Comparison of ENCODE assay signal across 31 mouse cellular contexts in the genomic region with DNA sequence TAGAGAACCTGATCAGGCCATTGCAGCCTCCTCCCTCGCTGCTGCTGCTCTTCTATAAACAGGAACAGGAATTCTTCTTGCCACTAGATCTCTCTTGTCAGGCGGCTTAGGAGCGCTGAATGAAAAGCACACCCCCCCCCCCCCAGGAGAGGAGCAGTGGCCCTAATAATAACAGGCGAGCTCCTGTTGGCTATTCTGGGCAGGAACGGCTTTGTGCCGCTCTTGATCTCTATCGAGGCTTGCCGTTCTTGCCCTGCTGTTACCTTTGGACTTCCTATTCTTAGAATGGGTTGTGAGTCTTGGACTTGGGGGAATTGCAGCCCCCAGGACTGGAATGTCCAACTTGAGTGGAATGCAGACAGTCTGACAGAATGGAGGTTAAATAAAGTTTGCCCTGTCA. TPM values are rescaled to one million over a fixed set of nuclear protein-coding genes. Genes with fewer than 3 reads are reported as not detected.
DNase-seq lines count a peak whose midpoint lies in the region; ATAC-seq and TF ChIP-seq lines count a peak whose summit lies in the region.
"Had no signal": no experiment of that assay in that cellular context is flagged by ENCODE, and none has a peak within 500 bp of the region (broad histone marks: within the 10 kb centered on the region; RNA-seq: fewer than 3 reads in every experiment).

No protein-coding gene starts in this region.

- no peaks in the 10 kb centered on the region for H3K27me3 ChIP-seq in heart, adult 2 months (ENCODE audit: control insufficient read depth, insufficient read depth, low read length)
- no peaks in the 10 kb centered on the region for H3K27me3 ChIP-seq in heart, embryonic 11.5 days (ENCODE audit: control insufficient read depth, insufficient read depth, low read length)
- no peaks in the 10 kb centered on the region for H3K27me3 ChIP-seq in heart, embryonic 14.5 days (ENCODE audit: control insufficient read depth, insufficient read depth, low read length)
- H3K27me3 ChIP-seq: embryonic facial prominence, embryonic 15.5 days; forebrain, embryonic 12.5 days; intestine, embryonic 15.5 days; midbrain, embryonic 15.5 days had no signal

- H3K9me3 ChIP-seq in heart, embryonic 11.5 days (replicated peaks; ENCODE audit: control insufficient read depth, low read length), result no peaks in the 10 kb centered on the region
- no peaks in the 10 kb centered on the region for H3K9me3 ChIP-seq in heart, embryonic 14.5 days (ENCODE audit: control insufficient read depth, low read length)
- H3K9me3 ChIP-seq: embryonic facial prominence, embryonic 15.5 days; forebrain, embryonic 12.5 days; intestine, embryonic 15.5 days; midbrain, embryonic 10.5 days; midbrain, embryonic 15.5 days had no signal

- no peak; the same call in 1 of the 2 replicates for ATAC-seq in heart, embryonic 11.5 days (replicated peaks; ENCODE audit: insufficient number of reproducible peaks, low FRiP score, low TSS enrichment)
- peak; percentile 60 for ATAC-seq in heart, embryonic 14.5 days (ENCODE audit: insufficient number of reproducible peaks, insufficient read depth, low FRiP score, low read depth)
- ATAC-seq: forebrain, postnatal 0 days; hindbrain, embryonic 16.5 days; intestine, embryonic 15.5 days; midbrain, embryonic 15.5 days had no signal

- TF ChIP-seq POLR2A in heart, adult 2 months (IDR thresholded peaks at IDR 0.05; ENCODE audit: insufficient read depth, low read depth, low read length), result peak; percentile 61; the same call in 1 of the 2 replicates

- no peak for TF ChIP-seq EP300 in heart, adult 2 months (IDR thresholded peaks at IDR 0.05; ENCODE audit: insufficient read depth, low read depth, low read length)

- no peak overlapping the region for H3K9ac ChIP-seq in heart, adult 2 months (ENCODE audit: low read depth, low read length)
- no peak overlapping the region for H3K9ac ChIP-seq in heart, embryonic 11.5 days (ENCODE audit: low read depth, low read length)
- no peak overlapping the region for H3K9ac ChIP-seq in heart, embryonic 14.5 days (ENCODE audit: low read length)
- H3K9ac ChIP-seq: embryonic facial prominence, embryonic 15.5 days; forebrain, embryonic 12.5 days; forebrain, postnatal 0 days; intestine, embryonic 15.5 days; liver, embryonic 14.5 days; lung, embryonic 14.5 days; midbrain, embryonic 15.5 days had no signal

- H3K4me3 ChIP-seq in heart, adult 2 months, result no peak overlapping the region
- H3K4me3 ChIP-seq in heart, embryonic 11.5 days (ENCODE audit: low read depth, low read length), result no peak overlapping the region
- no peak overlapping the region for H3K4me3 ChIP-seq in heart, embryonic 14.5 days (ENCODE audit: control insufficient read depth in 1 of 2, insufficient read depth in 1 of 2, low read depth in 1 of 2, low read length in 2 of 2)
- H3K4me3 ChIP-seq: embryonic facial prominence, embryonic 15.5 days; forebrain, embryonic 12.5 days; intestine, embryonic 15.5 days; midbrain, embryonic 10.5 days; midbrain, embryonic 15.5 days had no signal

- no peaks in the 10 kb centered on the region for H3K79me2 ChIP-seq in heart, adult 2 months (replicated peaks; ENCODE audit: control insufficient read depth, insufficient read depth, low read length)

- H3K4me1 ChIP-seq in heart, adult 2 months (ENCODE audit: control insufficient read depth, insufficient read depth, low read length), result peaks cover 11% of the 10 kb centered on the region
- H3K4me1 ChIP-seq in heart, embryonic 11.5 days (ENCODE audit: control insufficient read depth, insufficient read depth, low read length), result peaks cover 21% of the 10 kb centered on the region
- peaks cover 16 to 34% of the 10 kb centered on the region in 2 experiments for H3K4me1 ChIP-seq in heart, embryonic 14.5 days (ENCODE audit: control insufficient read depth in 2 of 2, insufficient read depth in 2 of 2, low read length in 2 of 2)
- H3K4me1 ChIP-seq: embryonic facial prominence, embryonic 15.5 days; forebrain, embryonic 12.5 days; intestine, embryonic 15.5 days; midbrain, embryonic 10.5 days; midbrain, embryonic 15.5 days had no signal

- no peak for TF ChIP-seq CTCF in heart, adult 2 months (IDR thresholded peaks at IDR 0.05)

- H3K36me3 ChIP-seq in heart, adult 2 months (ENCODE audit: control insufficient read depth, insufficient read depth, low read length), result peaks cover 39% of the 10 kb centered on the region
- H3K36me3 ChIP-seq in heart, embryonic 11.5 days (ENCODE audit: control insufficient read depth, insufficient read depth, low read length), result peaks cover 14% of the 10 kb centered on the region
- H3K36me3 ChIP-seq in heart, embryonic 14.5 days (ENCODE audit: control insufficient read depth, insufficient read depth, low read length), result peaks cover 43% of the 10 kb centered on the region

- peak overlapping the region; percentile 59 for H3K27ac ChIP-seq in heart, adult 2 months
- H3K27ac ChIP-seq in heart, embryonic 11.5 days (ENCODE audit: low read depth, low read length), result peak overlapping the region; percentile 71
- H3K27ac ChIP-seq in heart, embryonic 14.5 days (replicated peaks in 1 of 2; ENCODE audit: control insufficient read depth in 1 of 2, insufficient read depth in 1 of 2, low read depth in 2 of 2, low read length in 2 of 2), result peak overlapping the region; percentile 55 to 79
- H3K27ac ChIP-seq: embryonic facial prominence, embryonic 15.5 days; forebrain, embryonic 12.5 days; intestine, embryonic 15.5 days; kidney, postnatal 0 days; liver, embryonic 14.5 days; midbrain, embryonic 10.5 days; midbrain, embryonic 15.5 days had no signal

- peak in 1 of 2 experiments; percentile 36 for DNase-seq in heart, adult 2 months
- DNase-seq in heart, postnatal 25 days (ENCODE audit: low spot score), result no peak
- DNase-seq in heart, postnatal 4 days, result peak; percentile 25
- no peak for DNase-seq in frontal cortex, postnatal 10 days (ENCODE audit: low spot score in 2 of 2)
- no peak for DNase-seq in testis, postnatal 10 days (ENCODE audit: low spot score)
- DNase-seq: adrenal gland, postnatal 25 days; B cell, adult 2 months; cerebellum, adult 11-12 months; cerebellum, postnatal 10 days; forebrain, postnatal 0 days; kidney, adult 8-10 months; kidney, postnatal 4 days; layer of hippocampus, postnatal 36 days; left cerebral cortex, postnatal 4 days; liver; lung, embryonic 14.5 days; lung, postnatal 14 days; right cerebral cortex, postnatal 25 days; spleen, adult 18-20 months; thymus, adult 18-20 months; thymus, postnatal 36 days had no signal

- WGBS in heart, adult 2 months, result 36% methylated on average over 8 of the region's 8 CpGs
- WGBS in heart, embryonic 11.5 days (ENCODE audit: insufficient replicate concordance), result 15% methylated on average over 8 of the region's 8 CpGs
- WGBS in heart, embryonic 14.5 days, result 11% methylated on average over 8 of the region's 8 CpGs

- peak overlapping the region; percentile 31 for H3K4me2 ChIP-seq in heart, embryonic 11.5 days
- H3K4me2 ChIP-seq in heart, embryonic 14.5 days (ENCODE audit: low read length), result peak overlapping the region; percentile 24
- H3K4me2 ChIP-seq: embryonic facial prominence, embryonic 15.5 days; forebrain, embryonic 12.5 days; intestine, embryonic 15.5 days; lung, embryonic 14.5 days; midbrain, embryonic 15.5 days had no signal

- intact Hi-C loops in heart, adult 2 months (cut with DNase I), result no loop called here
- intact Hi-C loops in heart, postnatal 25 days (cut with DNase I), result no loop called here

RNA-seq across cellular contexts. Expression of a gene that starts 33.6 kb away (rescaled TPM):
- total RNA-seq in heart, adult 2 months (2021), result 10 to 100 TPM; 26.1 to 27.1 TPM
- 12.9 and 22.1 TPM in 2 replicates for polyA plus RNA-seq in heart, adult 2 months (2012; rRNA removed)
- total RNA-seq in heart, postnatal 25 days (2021), result 10 to 100 TPM; 26.0 to 26.6 TPM
- polyA plus RNA-seq in heart, embryonic 11.5 days (2014; fragmentation: Nextera tagmentation; extraction: Ambion mirVana), result 15.0 and 19.0 TPM in 2 replicates
- 17.0 and 19.3 TPM in 2 replicates for polyA plus RNA-seq in heart, embryonic 14.5 days (2014; fragmentation: Nextera tagmentation; extraction: Ambion mirVana)
- total RNA-seq in heart, postnatal 4 days (2021), result 10 to 100 TPM; 27.4 to 29.7 TPM
